Mouse (Mus musculus) G1E (cell line): Measurements from ENCODE around the gene Mobp. TPM values are rescaled to one million over a fixed set of nuclear protein-coding genes. Genes with fewer than 3 reads are reported as not detected.

Experiments
- ATAC-seq: 2 replicates; pipeline ENCODE4 v1.8.0; 2016; ENCODE audit warnings: mild to moderate bottlenecking; ENCODE audit not compliant: insufficient number of reproducible peaks, poor library complexity, low FRiP score, severe bottlenecking; ENCODE audit errors: extremely low read depth
- DNase-seq: peaks from one replicate; pipeline ENCODE4 v3.0.0; 2012; ENCODE audit warnings: low spot score
- H3K27me3 ChIP-seq: 2 replicates; pipeline ENCODE4 v1.6.1; 2012; ENCODE audit warnings: mild to moderate bottlenecking, low read length, inconsistent platforms; ENCODE audit not compliant: insufficient read depth
- H3K36me3 ChIP-seq: replicated peaks from 2 replicates; pipeline ENCODE3; 2012; ENCODE audit warnings: mild to moderate bottlenecking, inconsistent platforms
- H3K4me1 ChIP-seq: 2 replicates; pipeline ENCODE4 v1.6.1; 2012; ENCODE audit warnings: low read depth, low read length, inconsistent platforms, mixed read lengths; ENCODE audit not compliant: insufficient read depth
- H3K4me3 ChIP-seq: 2 replicates; pipeline ENCODE4 v1.5.1; 2012; ENCODE audit warnings: low read depth, mild to moderate bottlenecking, inconsistent platforms, low read length, moderate library complexity, mixed read lengths
- H3K9me3 ChIP-seq: replicated peaks from 2 replicates; pipeline ENCODE4 v1.6.1; 2012; ENCODE audit warnings: inconsistent platforms
- CTCF ChIP-seq: IDR thresholded peaks from 2 replicates; pipeline ENCODE4 v1.5.1; 2012; ENCODE audit warnings: low read depth, low read length, inconsistent platforms, mixed read lengths
- GATA1 ChIP-seq: IDR thresholded peaks from 2 replicates; pipeline ENCODE4 v1.6.1; 2012; ENCODE audit warnings: borderline replicate concordance, low read length, inconsistent platforms, mixed read lengths
- GATA2 ChIP-seq: IDR thresholded peaks from 2 replicates; pipeline ENCODE4 v1.6.1; 2012; ENCODE audit warnings: low read depth, low read length, inconsistent platforms, borderline replicate concordance
- POLR2AphosphoS5 ChIP-seq: IDR thresholded peaks from 2 replicates; pipeline ENCODE4 v1.6.1; 2012; ENCODE audit warnings: low read depth, low read length, inconsistent platforms; ENCODE audit not compliant: insufficient replicate concordance
- TAL1 ChIP-seq: conservative IDR thresholded peaks from 2 replicates; pipeline ENCODE4 v1.6.1; 2012; ENCODE audit warnings: low read depth, low read length, inconsistent platforms, mixed read lengths
- polyA plus RNA-seq: library from polyadenylated mRNA; stranded (reverse); fragments of >175 nt; gene quantifications from 2 replicates; pipeline ENCODE4 v1.2.3, GENCODE M21; 2012
- total RNA-seq, 2 experiments: library from RNA; stranded (forward) in 1 of 2; stranded (reverse) in 1 of 2; fragments of 200-1000 nt in 1 of 2; fragments of >200 nt in 1 of 2; fragmentation: Nextera tagmentation in 1 of 2; gene quantifications; 2 replicates each; pipeline ENCODE4 v1.2.3; 2014 to 2017

Mobp gene
- total and polyA plus RNA-seq, 3 experiments = 0.38 TPM; not detected in 2

DNA sequence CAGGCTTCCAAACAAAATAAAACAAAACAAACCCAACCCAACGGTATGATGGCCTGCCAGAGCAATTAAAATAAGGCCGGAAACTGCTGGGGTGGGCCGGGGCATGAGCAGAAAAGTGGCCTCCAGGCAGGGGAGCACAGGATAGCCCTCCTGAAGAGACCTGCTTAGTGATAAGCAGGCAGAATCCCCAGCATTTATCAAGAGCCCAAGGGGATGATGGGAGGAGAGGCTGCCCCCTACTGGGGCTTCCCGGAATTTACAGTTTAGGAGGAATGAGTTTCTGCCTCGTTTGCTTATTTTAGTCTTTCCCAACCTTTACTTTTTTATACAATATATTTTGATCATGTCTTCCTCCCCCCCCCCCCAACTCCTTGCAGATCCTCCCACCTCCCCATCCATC, 37.3 kb downstream of the Mobp start:
- Histone ChIP-seq H3K36me3 (no peaks in the 10 kb centered on the region), H3K9me3 (no peaks in the 10 kb centered on the region), H3K4me3 (no peak overlapping the region), H3K27me3 (peaks cover 2% of the 10 kb centered on the region; the same call in 1 of the 2 replicates), H3K4me1 (no peaks in the 10 kb centered on the region; the same call in 1 of the 2 replicates)
- no peak for DNase-seq
- ATAC-seq = no peak
- TF ChIP-seq GATA2 (no peak), GATA1 (no peak), TAL1 (no peak), CTCF (no peak; the same call in 1 of the 2 replicates), POLR2AphosphoS5 (no peak)

DNA sequence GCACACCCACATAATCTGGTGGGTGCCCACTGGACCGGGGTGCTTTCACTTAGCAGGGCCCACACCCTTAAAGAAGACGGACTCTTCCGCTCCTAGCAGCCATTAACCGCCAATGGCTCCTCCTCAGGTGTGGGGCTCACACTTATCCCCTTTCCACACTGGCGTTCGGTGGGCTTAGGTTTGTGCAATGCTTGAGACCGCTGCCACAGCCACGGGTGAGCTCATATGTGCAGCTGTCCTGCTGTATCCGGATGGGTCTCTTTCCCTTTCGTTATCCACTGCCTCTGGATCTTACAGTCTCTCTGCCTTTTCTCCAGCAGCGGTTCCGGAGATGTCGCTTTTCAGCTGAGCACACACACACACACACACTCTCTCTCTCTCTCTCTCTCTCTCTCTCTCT, 41.4 kb downstream of the Mobp start:
- H3K4me3 ChIP-seq = no peak overlapping the region
- ATAC-seq (no peak), DNase-seq (no peak)
- TF ChIP-seq CTCF = no peak
- TF ChIP-seq POLR2AphosphoS5 = no peak
- no peak for TF ChIP-seq TAL1
- no peak for TF ChIP-seq GATA1
- TF ChIP-seq GATA2 = no peak
- no peaks in the 10 kb centered on the region for H3K36me3 ChIP-seq
- H3K4me1 ChIP-seq = no peaks in the 10 kb centered on the region; the same call in 1 of the 2 replicates
- H3K9me3 ChIP-seq = no peaks in the 10 kb centered on the region
- peaks cover 2% of the 10 kb centered on the region; the same call in 1 of the 2 replicates for H3K27me3 ChIP-seq

- Histone ChIP-seq H3K4me1 (no peaks in the 10 kb centered on the region; the same call in 1 of the 2 replicates), H3K36me3 (no peaks in the 10 kb centered on the region), H3K4me3 (no peak overlapping the region), H3K27me3 (peaks cover 2% of the 10 kb centered on the region; the same call in 1 of the 2 replicates), H3K9me3 (no peaks in the 10 kb centered on the region)
- TF ChIP-seq TAL1 = no peak
- no peak for TF ChIP-seq GATA2
- peak; percentile 47 for TF ChIP-seq CTCF
- DNase-seq (no peak), ATAC-seq (no peak)
Observed at GRCm38 (mm10) chr9:120191362-120192098, 42.0 kb downstream of the Mobp start.

- Histone ChIP-seq H3K36me3 (no peaks in the 10 kb centered on the region), H3K9me3 (no peaks in the 10 kb centered on the region), H3K4me3 (no peak overlapping the region), H3K4me1 (no peaks in the 10 kb centered on the region; the same call in 1 of the 2 replicates), H3K27me3 (peaks cover 2% of the 10 kb centered on the region; the same call in 1 of the 2 replicates)
- ATAC-seq (no peak), DNase-seq (no peak)
- TF ChIP-seq CTCF (no peak), GATA2 (no peak), TAL1 (no peak), GATA1 (no peak), POLR2AphosphoS5 (no peak)
Observed at GRCm38 (mm10) chr9:120192742-120193141, 43.2 kb downstream of the Mobp start.

DNA sequence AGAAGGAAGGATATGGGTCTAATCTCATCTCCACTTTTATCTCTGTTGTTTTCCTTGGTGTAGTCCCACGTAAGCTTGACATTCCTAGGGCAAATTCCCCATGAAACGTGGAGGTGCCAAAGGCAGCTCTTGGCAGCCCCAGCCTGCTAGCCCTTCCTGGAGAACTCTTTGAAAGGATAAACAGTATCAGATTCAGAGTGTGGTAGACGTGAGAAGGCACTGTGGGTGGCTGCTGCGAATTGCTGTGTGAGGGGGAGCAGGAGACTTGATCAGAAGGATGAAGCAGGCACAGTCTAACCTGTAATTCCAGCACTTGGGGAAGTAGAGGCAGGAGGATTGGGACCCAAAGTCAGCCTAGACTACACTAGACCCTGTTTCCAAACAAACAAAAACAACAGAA, 51.4 kb downstream of the Mobp start:
- DNase-seq = no peak
- no peaks in the 10 kb centered on the region for H3K4me1 ChIP-seq
- no peak overlapping the region for H3K4me3 ChIP-seq
- ATAC-seq = no peak
- no peaks in the 10 kb centered on the region for H3K9me3 ChIP-seq
- TF ChIP-seq GATA2 = no peak
- TF ChIP-seq TAL1 = no peak
- TF ChIP-seq GATA1 = no peak
- TF ChIP-seq CTCF = no peak
- TF ChIP-seq POLR2AphosphoS5 = no peak
- H3K27me3 ChIP-seq = peaks cover 6% of the 10 kb centered on the region
- no peaks in the 10 kb centered on the region for H3K36me3 ChIP-seq

DNA sequence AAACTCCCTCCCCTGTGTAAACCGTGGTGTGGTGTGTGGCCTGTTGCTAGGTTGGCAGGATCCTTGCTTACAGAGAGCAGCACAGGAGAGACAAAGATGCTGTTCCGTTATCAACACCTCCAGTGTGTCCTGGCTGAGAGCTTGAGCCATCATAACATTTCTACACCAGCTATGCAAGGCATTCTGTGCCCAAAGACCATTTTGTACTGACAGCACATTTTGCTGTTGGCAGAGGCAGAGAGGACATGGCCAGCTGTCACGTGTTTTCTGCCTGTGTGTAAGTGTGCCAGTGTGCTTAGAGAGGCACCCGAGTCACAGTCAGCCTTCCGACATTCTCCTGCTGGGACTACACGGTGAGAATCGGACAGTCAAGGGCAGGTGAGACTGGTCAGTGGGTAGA, 52.2 kb downstream of the Mobp start:
- H3K4me1 ChIP-seq = no peaks in the 10 kb centered on the region
- H3K36me3 ChIP-seq = no peaks in the 10 kb centered on the region
- no peak for ATAC-seq
- H3K9me3 ChIP-seq = no peaks in the 10 kb centered on the region
- H3K4me3 ChIP-seq = no peak overlapping the region
- no peak for DNase-seq
- H3K27me3 ChIP-seq = peaks cover 6% of the 10 kb centered on the region
- no peak for TF ChIP-seq CTCF
- no peak for TF ChIP-seq GATA1
- no peak for TF ChIP-seq TAL1
- no peak for TF ChIP-seq POLR2AphosphoS5
- no peak for TF ChIP-seq GATA2

- ATAC-seq = no peak
Observed at GRCm38 (mm10) chr9:120202683-120203082, 53.2 kb downstream of the Mobp start.

More at GRCm38 (mm10) chr9:120202683-120203082, 53.2 kb downstream of the Mobp start:
- Histone ChIP-seq H3K27me3 (peaks cover 6% of the 10 kb centered on the region), H3K4me1 (no peaks in the 10 kb centered on the region), H3K9me3 (no peaks in the 10 kb centered on the region), H3K4me3 (no peak overlapping the region), H3K36me3 (no peaks in the 10 kb centered on the region)
- TF ChIP-seq CTCF (peak; percentile 39), GATA2 (no peak)
- no peak for DNase-seq
